Mouse (Mus musculus): ENCODE results near the gene Plscr1. TPM values are rescaled to one million over a fixed set of nuclear protein-coding genes. Genes with fewer than 3 reads are reported as not detected.

Gene Plscr1
- polyA plus RNA-seq, 1 experiment from 2014 or later = 152 TPM

GRCm38 (mm10) chr9:92309077-92309476 is 59.5 kb downstream of the Plscr1 start, which contains the start of gene 1700057G04Rik:
Gene 1700057G04Rik, plus strand, starts transcription at chr9:92309377.
- no peak within 1 kb of the TSS for H3K4me2 ChIP-seq (replicated peaks; ENCODE audit: low read depth)
- H3K36me3 ChIP-seq (ENCODE audit: control insufficient read depth, insufficient read depth) = no peaks in the 10 kb centered on the region
- ATAC-seq = no peak
- no peak within 1 kb of the TSS for H3K4me3 ChIP-seq (ENCODE audit: low read depth, low read length)
- no peak within 1 kb of the TSS for H3K9ac ChIP-seq (ENCODE audit: low read depth, low read length)
- no peak within 1 kb of the TSS for H3K27ac ChIP-seq (ENCODE audit: low read depth, low read length)
- no peaks in the 10 kb centered on the region for H3K27me3 ChIP-seq (replicated peaks; ENCODE audit: control insufficient read depth, insufficient read depth, low read length)
- no peak for TF ChIP-seq CTCF (IDR thresholded peaks at IDR 0.05; ENCODE audit: low read depth)
- 0 out of 2 replicates have a peak, but pooled peaks cover 6% of the 10 kb centered on the region for H3K4me1 ChIP-seq (replicated peaks; ENCODE audit: control insufficient read depth, insufficient read depth, low read length)
- 83% methylated on average over 1 of the region's 1 CpGs for WGBS
- H3K9me3 ChIP-seq (ENCODE audit: control insufficient read depth) = no peaks in the 10 kb centered on the region

DNA sequence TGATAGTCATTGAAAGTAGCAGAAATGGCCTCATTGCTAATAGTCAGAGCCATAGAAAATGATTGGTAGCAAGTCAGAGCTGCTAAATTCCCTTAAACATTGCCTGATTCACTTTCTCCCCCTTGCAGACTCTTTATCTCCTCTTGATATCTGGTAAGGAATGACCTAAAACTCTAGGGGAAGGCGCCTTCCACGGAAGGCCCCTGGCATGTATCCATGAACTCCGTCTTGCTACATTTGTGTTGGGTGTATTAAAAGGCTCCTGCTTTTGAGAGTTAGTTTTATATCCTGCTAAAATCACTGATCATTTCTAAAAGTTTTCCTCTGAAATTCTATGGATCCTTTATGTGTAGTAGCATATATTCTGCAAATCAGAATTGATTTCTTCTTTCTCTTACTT is 67.2 kb downstream of the Plscr1 start:
- no peak overlapping the region for H3K9ac ChIP-seq (ENCODE audit: low read depth, low read length)

More for the DNA sequence above, 67.2 kb downstream of the Plscr1 start:
- Histone ChIP-seq H3K4me2 (replicated peaks; ENCODE audit: low read depth) (no peak overlapping the region), H3K9me3 (ENCODE audit: control insufficient read depth) (no peaks in the 10 kb centered on the region), H3K4me3 (ENCODE audit: low read depth, low read length) (no peak overlapping the region), H3K4me1 (replicated peaks; ENCODE audit: control insufficient read depth, insufficient read depth, low read length) (no peaks in the 10 kb centered on the region), H3K27me3 (replicated peaks; ENCODE audit: control insufficient read depth, insufficient read depth, low read length) (no peaks in the 10 kb centered on the region), H3K27ac (ENCODE audit: low read depth, low read length) (no peak overlapping the region), H3K36me3 (ENCODE audit: control insufficient read depth, insufficient read depth) (no peaks in the 10 kb centered on the region)
- TF ChIP-seq CTCF (IDR thresholded peaks at IDR 0.05; ENCODE audit: low read depth) = no peak
- WGBS = 87% methylated on average over 3 of the region's 3 CpGs
- ATAC-seq = no peak

Small RNA genes within 50 kb of the gene (microRNA-seq; reads per million reads assigned to microRNA genes)
- not detected for gene Mir6386

Other genes starting within 250 kb of the Plscr1 start
- not detected in 2 replicates for gene Plscr5, start 56.8 kb upstream of the Plscr1 start, polyA plus RNA-seq (2015; fragmentation: Nextera tagmentation; extraction: Ambion mirVana)
- 2.8 TPM in 2 replicates for gene Plscr2, start 25.9 kb downstream of the Plscr1 start, polyA plus RNA-seq (2015; fragmentation: Nextera tagmentation; extraction: Ambion mirVana)
- gene 1700057G04Rik, start 59.6 kb downstream of the Plscr1 start, polyA plus RNA-seq (2015; fragmentation: Nextera tagmentation; extraction: Ambion mirVana) = not detected in 2 replicates
- 4.3 and 4.6 TPM in 2 replicates for gene Plscr4, start 207.6 kb downstream of the Plscr1 start, polyA plus RNA-seq (2015; fragmentation: Nextera tagmentation; extraction: Ambion mirVana)

Data from intestine, postnatal 0 days (tissue).